Mouse (Mus musculus) ES-Bruce4 (cell line): ENCODE measurements around the gene Magi2.

Source experiments
- CTCF ChIP-seq: IDR thresholded peaks from one replicate; pipeline ENCODE4 v1.8.1; 2011; ENCODE audit warnings: low read depth, low read length
- EP300 ChIP-seq: IDR thresholded peaks from 2 replicates; pipeline ENCODE4 v1.6.1; 2011; ENCODE audit warnings: low read depth, low read length; ENCODE audit not compliant: insufficient read depth

DNA sequence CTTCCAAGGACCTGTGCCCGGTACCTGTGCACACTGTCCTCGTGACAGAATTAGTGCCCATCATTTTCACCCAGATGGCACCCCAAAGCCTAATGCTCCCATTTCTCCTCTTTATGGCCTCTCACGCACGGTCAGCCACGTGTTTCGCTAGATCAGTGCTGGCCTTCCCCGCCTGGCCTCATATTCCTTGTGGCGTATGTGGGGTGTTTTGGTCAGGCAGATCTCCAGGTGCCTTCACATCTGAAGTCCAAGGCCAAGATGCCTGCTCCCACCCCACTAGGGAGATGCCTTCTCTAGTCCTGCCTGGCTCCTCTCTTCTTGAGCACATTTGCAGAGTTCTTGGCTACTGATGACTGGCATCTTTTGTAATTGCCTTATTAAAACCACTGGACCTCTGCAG lies 1515.1 kb downstream of the Magi2 start:
- TF ChIP-seq CTCF (no peak), EP300 (no peak)
